Mouse (Mus musculus): ENCODE results near the gene Eps15l1.

DNA sequence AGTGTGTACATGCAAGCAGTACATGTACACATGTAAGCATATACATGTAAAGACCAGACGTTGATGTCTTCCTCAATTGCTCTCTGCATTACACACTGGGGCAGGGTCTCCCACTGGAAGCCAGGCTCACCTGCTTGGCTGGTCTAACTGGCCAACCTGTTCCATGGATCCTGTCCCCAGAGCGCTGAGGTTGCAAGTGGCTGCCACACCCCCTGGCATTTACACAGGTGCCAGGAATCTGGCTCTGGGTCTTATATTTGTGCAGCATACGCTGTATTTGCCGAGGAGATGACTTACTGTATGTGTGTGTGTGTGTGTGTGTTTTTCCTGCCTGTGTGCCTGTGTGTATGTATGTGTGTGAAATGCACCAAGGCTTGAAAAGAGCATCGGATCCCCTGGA lies 114.3 kb downstream of the Eps15l1 start:
- TF ChIP-seq CTCF (IDR thresholded peaks at IDR 0.05; ENCODE audit: low read depth, low read length) (no peak), POLR2A (IDR thresholded peaks at IDR 0.05; ENCODE audit: borderline replicate concordance, low read depth, low read length) (no peak)
